Mouse (Mus musculus): ENCODE measurements around the gene Tmem252.
A peak's percentile ranks its signal among the peaks of the same experiment; 100 is the strongest.

GRCm38 (mm10) chr19:24634602-24635001 lies 39.2 kb upstream of the Tmem252 start:
- peak; percentile 70 for TF ChIP-seq CTCF (conservative IDR thresholded peaks at IDR 0.05; ENCODE audit: low read length)
- TF ChIP-seq NANOG (IDR thresholded peaks at IDR 0.05; ENCODE audit: borderline replicate concordance, low read length) = no peak
